Mouse (Mus musculus): ENCODE results near the gene Tex14.

- no peak for TF ChIP-seq CTCF (IDR thresholded peaks at IDR 0.05; ENCODE audit: borderline replicate concordance, control insufficient read depth, extremely low read depth, insufficient read depth, low read length, poor library complexity)
- TF ChIP-seq POLR2A (IDR thresholded peaks at IDR 0.05; ENCODE audit: control insufficient read depth, extremely low read depth, insufficient read depth, low read length, poor library complexity) = no peak
These were observed 102.2 kb downstream of the Tex14 start for GRCm38 (mm10) chr11:87507043-87507442.

Data from thymus, adult 2 months (tissue).